In the genomic region with DNA sequence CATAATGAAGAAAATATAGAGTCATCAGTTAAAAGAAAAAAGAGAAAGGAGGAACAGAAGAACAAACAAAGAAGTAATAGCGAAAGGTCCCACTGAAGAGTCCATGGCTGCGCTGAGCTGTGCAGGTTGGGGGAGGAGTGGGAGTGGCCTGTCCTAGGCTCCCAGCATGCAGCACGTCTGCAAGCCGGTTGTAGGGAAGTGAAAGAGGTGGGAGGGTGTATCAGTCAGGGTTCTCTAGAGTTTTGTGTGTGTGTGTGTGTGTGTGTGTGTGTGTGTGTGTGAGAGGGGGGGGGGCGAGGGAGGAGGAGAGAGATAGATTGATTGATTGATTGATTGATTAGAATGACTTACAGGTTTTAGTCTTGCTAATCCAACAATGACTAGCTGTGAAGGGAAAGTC, we compare ENCODE assay signal across 10 mouse cellular contexts. TPM values are rescaled to one million over a fixed set of nuclear protein-coding genes. Genes with fewer than 3 reads are reported as not detected.
DNase-seq lines count a peak whose midpoint lies in the region; ATAC-seq and TF ChIP-seq lines count a peak whose summit lies in the region.
"Had no signal": no experiment of that assay in that cellular context is flagged by ENCODE, and none has a peak within 500 bp of the region (broad histone marks: within the 10 kb centered on the region; RNA-seq: fewer than 3 reads in every experiment).

No protein-coding gene starts in this region.

- WGBS in liver, adult 2 months, result 24% methylated on average over 4 of the region's 5 CpGs
- WGBS in cerebellum, adult 2 months, result 52% methylated on average over 5 of the region's 5 CpGs
- 59% methylated on average over 5 of the region's 5 CpGs for WGBS in hindbrain, embryonic 10.5 days

- H3K9ac ChIP-seq in liver, adult 2 months (ENCODE audit: low read depth, low read length), result no peak overlapping the region
- H3K9ac ChIP-seq: hindbrain, embryonic 13.5 days had no signal

- intact Hi-C loops in gastrocnemius, adult 2 months (cut with DNase I), result no loop called here

- ATAC-seq in G1E (ENCODE audit: extremely low read depth, insufficient number of reproducible peaks, low FRiP score, poor library complexity, severe bottlenecking), result peak; percentile 40; the same call in 1 of the 2 replicates
- peak; percentile 89 for ATAC-seq in neutrophil, adult 5-6 weeks (ENCODE audit: extremely low read depth, insufficient number of reproducible peaks, low FRiP score, poor library complexity, severe bottlenecking)

- no peak for TF ChIP-seq CTCF in gastrocnemius, adult 2 months (IDR thresholded peaks at IDR 0.05)
- no peak for TF ChIP-seq CTCF in G1E (IDR thresholded peaks at IDR 0.05; ENCODE audit: low read depth, low read length)
- no peak for TF ChIP-seq CTCF in liver, adult 2 months (IDR thresholded peaks at IDR 0.05; ENCODE audit: low read depth, low read length)
- no peak for TF ChIP-seq CTCF in cerebellum, adult 2 months (IDR thresholded peaks at IDR 0.05; ENCODE audit: borderline replicate concordance, insufficient read depth, low read depth, low read length)

- peaks cover 73% of the 10 kb centered on the region for H3K36me3 ChIP-seq in G1E (replicated peaks)
- peaks cover 9% of the 10 kb centered on the region; the same call in 1 of the 2 replicates for H3K36me3 ChIP-seq in liver, adult 2 months (ENCODE audit: control insufficient read depth, insufficient read depth, low read length)
- peaks cover 49% of the 10 kb centered on the region for H3K36me3 ChIP-seq in hindbrain, embryonic 10.5 days

- H3K9me3 ChIP-seq in G1E (replicated peaks), result no peaks in the 10 kb centered on the region
- no peaks in the 10 kb centered on the region for H3K9me3 ChIP-seq in hindbrain, embryonic 10.5 days
- H3K9me3 ChIP-seq: hindbrain, embryonic 13.5 days had no signal

- H3K79me2 ChIP-seq in liver, adult 2 months (ENCODE audit: control insufficient read depth, insufficient read depth, low read length), result peaks cover 18% of the 10 kb centered on the region; the same call in 1 of the 2 replicates

- no peak for TF ChIP-seq POLR2A in liver, adult 2 months (IDR thresholded peaks at IDR 0.05; ENCODE audit: extremely low read depth, insufficient read depth, low read length)
- TF ChIP-seq POLR2A in cerebellum, adult 2 months (IDR thresholded peaks at IDR 0.05; ENCODE audit: borderline replicate concordance, insufficient read depth, low read length), result no peak

- DNase-seq in gastrocnemius, adult 2 months, result no peak
- DNase-seq in gastrocnemius, postnatal 25 days, result no peak
- peak; percentile 25 for DNase-seq in G1E (ENCODE audit: low spot score)
- peak; percentile 65 for DNase-seq in liver, adult 2 months (ENCODE audit: extremely low read depth, low read depth, low spot score)
- DNase-seq in cerebellum, adult 2 months, result no peak
- no peak for DNase-seq in right cerebral cortex, postnatal 4 days
- no peak for DNase-seq in hindbrain, embryonic 10.5 days (ENCODE audit: low spot score)
- DNase-seq: thymus, postnatal 25 days had no signal

- H3K27ac ChIP-seq in gastrocnemius, adult 2 months, result peak overlapping the region; percentile 38; the same call in 1 of the 2 replicates
- peak overlapping the region; percentile 17 for H3K27ac ChIP-seq in liver, adult 2 months (replicated peaks; ENCODE audit: insufficient read depth, low read depth, low read length)
- H3K27ac ChIP-seq in cerebellum, adult 2 months (ENCODE audit: insufficient read depth, low read length), result no peak overlapping the region
- H3K27ac ChIP-seq in hindbrain, embryonic 10.5 days, result no peak overlapping the region
- H3K27ac ChIP-seq: hindbrain, embryonic 13.5 days had no signal

- H3K4me1 ChIP-seq in G1E (ENCODE audit: insufficient read depth, low read depth, low read length), result peaks cover 22% of the 10 kb centered on the region
- peaks cover 27% of the 10 kb centered on the region for H3K4me1 ChIP-seq in liver, adult 2 months (ENCODE audit: control insufficient read depth, insufficient read depth, low read length)
- H3K4me1 ChIP-seq in cerebellum, adult 2 months (ENCODE audit: control insufficient read depth, insufficient read depth, low read length), result peaks cover 8% of the 10 kb centered on the region
- 0 out of 2 replicates have a peak, but pooled peaks cover 4% of the 10 kb centered on the region for H3K4me1 ChIP-seq in hindbrain, embryonic 10.5 days (replicated peaks)

- H3K27me3 ChIP-seq in G1E (ENCODE audit: insufficient read depth, low read length), result no peaks in the 10 kb centered on the region
- no peaks in the 10 kb centered on the region for H3K27me3 ChIP-seq in liver, adult 2 months (ENCODE audit: control insufficient read depth, insufficient read depth, low read length)
- no peaks in the 10 kb centered on the region for H3K27me3 ChIP-seq in cerebellum, adult 2 months (ENCODE audit: control insufficient read depth, insufficient read depth, low read length)
- H3K27me3 ChIP-seq in hindbrain, embryonic 10.5 days (ENCODE audit: insufficient read depth, poor library complexity, severe bottlenecking), result no peaks in the 10 kb centered on the region
- H3K27me3 ChIP-seq: hindbrain, embryonic 13.5 days had no signal

- H3K4me3 ChIP-seq in gastrocnemius, adult 2 months, result no peak overlapping the region
- H3K4me3 ChIP-seq in G1E (ENCODE audit: low read depth, low read length), result no peak overlapping the region
- no peak overlapping the region for H3K4me3 ChIP-seq in liver, adult 2 months (ENCODE audit: insufficient read depth, low read depth, low read length)
- H3K4me3 ChIP-seq in cerebellum, adult 2 months (replicated peaks; ENCODE audit: insufficient read depth, low read depth, low read length), result no peak overlapping the region
- H3K4me3 ChIP-seq in hindbrain, embryonic 10.5 days, result no peak overlapping the region
- H3K4me3 ChIP-seq: hindbrain, embryonic 13.5 days had no signal

RNA-seq across cellular contexts. Expression of gene Mgrn1, which starts 21.9 kb away (rescaled TPM):
- total RNA-seq in gastrocnemius, adult 2 months (2021), result 10 to 100 TPM; 53.5 to 66.1 TPM
- total RNA-seq in gastrocnemius, postnatal 25 days (2021), result 10 to 100 TPM; 51.5 to 55.2 TPM
- total RNA-seq in G1E (2014; fragmentation: Nextera tagmentation), result 30.4 and 32.1 TPM in 2 replicates
- 16.1 and 18.6 TPM in 2 replicates for total RNA-seq in G1E (2017)
- polyA plus RNA-seq in G1E (2012), result 19.3 and 22.5 TPM in 2 replicates
- total RNA-seq in liver, adult 2 months (2014; rRNA removed), result 28.2 and 42.8 TPM in 2 replicates
- 59.0 and 71.0 TPM in 2 replicates for polyA plus RNA-seq in liver, adult 2 months (2012; rRNA removed)
- 78.8 and 85.0 TPM in 2 replicates for total RNA-seq in neutrophil, adult 5-6 weeks (2017)
- polyA plus RNA-seq in cerebellum, adult 2 months (2012; rRNA removed), result 243 and 248 TPM in 2 replicates
- polyA plus RNA-seq in hindbrain, embryonic 10.5 days (2016; fragmentation: Nextera tagmentation; extraction: Ambion mirVana), result 71.6 and 80.8 TPM in 2 replicates

RNA-seq across cellular contexts. Expression of gene Ubald1, which starts 27.9 kb away (rescaled TPM):
- 10 to 100 TPM; 30.3 to 44.8 TPM for total RNA-seq in gastrocnemius, adult 2 months (2021)
- 10 to 100 TPM; 26.1 to 27.0 TPM for total RNA-seq in gastrocnemius, postnatal 25 days (2021)
- total RNA-seq in G1E (2014; fragmentation: Nextera tagmentation) (58.9 and 70.4 TPM in 2 replicates), G1E (2017) (6.9 and 7.2 TPM in 2 replicates)
- polyA plus RNA-seq in G1E (2012), result 189 and 228 TPM in 2 replicates
- 4.0 and 7.1 TPM in 2 replicates for total RNA-seq in liver, adult 2 months (2014; rRNA removed)
- polyA plus RNA-seq in liver, adult 2 months (2012; rRNA removed), result 13.6 and 15.5 TPM in 2 replicates
- total RNA-seq in neutrophil, adult 5-6 weeks (2017), result 33.1 and 36.3 TPM in 2 replicates
- polyA plus RNA-seq in cerebellum, adult 2 months (2012; rRNA removed), result 57.9 and 63.5 TPM in 2 replicates
- polyA plus RNA-seq in hindbrain, embryonic 10.5 days (2016; fragmentation: Nextera tagmentation; extraction: Ambion mirVana), result 33.1 and 41.3 TPM in 2 replicates

RNA-seq across cellular contexts. Expression of gene Nudt16l1, which starts 30.6 kb away (rescaled TPM):
- total RNA-seq in gastrocnemius, adult 2 months (2021), result 10 to 100 TPM; 10.5 to 13.7 TPM
- total RNA-seq in gastrocnemius, postnatal 25 days (2021), result 10 to 100 TPM; 11.2 to 18.2 TPM
- total RNA-seq in G1E (2014; fragmentation: Nextera tagmentation) (21.7 and 23.1 TPM in 2 replicates), G1E (2017) (20.5 and 21.6 TPM in 2 replicates)
- 37.8 and 42.9 TPM in 2 replicates for polyA plus RNA-seq in G1E (2012)
- 12.2 and 16.2 TPM in 2 replicates for total RNA-seq in liver, adult 2 months (2014; rRNA removed)
- 53.5 and 57.0 TPM in 2 replicates for polyA plus RNA-seq in liver, adult 2 months (2012; rRNA removed)
- total RNA-seq in neutrophil, adult 5-6 weeks (2017), result 9.9 and 17.4 TPM in 2 replicates
- polyA plus RNA-seq in cerebellum, adult 2 months (2012; rRNA removed), result 102 and 104 TPM in 2 replicates
- polyA plus RNA-seq in hindbrain, embryonic 10.5 days (2016; fragmentation: Nextera tagmentation; extraction: Ambion mirVana), result 141 and 145 TPM in 2 replicates

RNA-seq across cellular contexts. Expression of gene Anks3, which starts 56.0 kb away (rescaled TPM):
- 10 to 100 TPM; 12.8 to 16.7 TPM for total RNA-seq in gastrocnemius, adult 2 months (2021)
- total RNA-seq in gastrocnemius, postnatal 25 days (2021), result 10 to 100 TPM; 11.1 to 12.0 TPM
- total RNA-seq in G1E (2014; fragmentation: Nextera tagmentation) (32.2 and 36.6 TPM in 2 replicates), G1E (2017) (17.5 and 27.5 TPM in 2 replicates)
- 24.2 and 24.4 TPM in 2 replicates for polyA plus RNA-seq in G1E (2012)
- 11.3 and 14.2 TPM in 2 replicates for total RNA-seq in liver, adult 2 months (2014; rRNA removed)
- 16.8 and 22.3 TPM in 2 replicates for polyA plus RNA-seq in liver, adult 2 months (2012; rRNA removed)
- 81.5 and 84.8 TPM in 2 replicates for total RNA-seq in neutrophil, adult 5-6 weeks (2017)
- polyA plus RNA-seq in cerebellum, adult 2 months (2012; rRNA removed), result 104 and 112 TPM in 2 replicates
- 52.3 and 60.0 TPM in 2 replicates for polyA plus RNA-seq in hindbrain, embryonic 10.5 days (2016; fragmentation: Nextera tagmentation; extraction: Ambion mirVana)

Comparison
In these comparisons a context has a peak if more than half of its experiments do, and no peak if none do; other contexts are left out.
1. DNase-seq: peak in G1E (single experiment) and liver, adult 2 months (single experiment); none in gastrocnemius, adult 2 months (single experiment), gastrocnemius, postnatal 25 days (single experiment), cerebellum, adult 2 months (0 of 2), right cerebral cortex, postnatal 4 days (single experiment) and hindbrain, embryonic 10.5 days (single experiment).
2. H3K27ac ChIP-seq: peak in gastrocnemius, adult 2 months (single experiment) and liver, adult 2 months (single experiment); none in cerebellum, adult 2 months (single experiment) and hindbrain, embryonic 10.5 days (single experiment).